Mouse (Mus musculus) granulocyte monocyte progenitor cell, adult 5-6 weeks (primary cell): Measurements from ENCODE around the gene Gak. TPM values are rescaled to one million over a fixed set of nuclear protein-coding genes. Genes with fewer than 3 reads are reported as not detected.

Experiments
- ATAC-seq: replicated peaks from 2 replicates; pipeline ENCODE4 v1.8.0; 2016; ENCODE audit warnings: mild to moderate bottlenecking, moderate TSS enrichment, inconsistent platforms; ENCODE audit not compliant: poor library complexity, severe bottlenecking
- total RNA-seq, 2 experiments: library from RNA; stranded (forward) in 1 of 2; stranded (reverse) in 1 of 2; fragments of 200-712, 200-1000 nt in 1 of 2; fragments of >200 nt in 1 of 2; fragmentation: Nextera tagmentation in 1 of 2; gene quantifications; 2 replicates each; pipeline ENCODE4 v1.2.3; 2014 to 2017

Gak gene
- total RNA-seq, 2 experiments from 2014 or later: 78.7 to 111 TPM

GRCm38 (mm10) chr5:108520153-108520552 is 109.4 kb downstream of the Gak start:
- peak; percentile 72 for ATAC-seq

Other genes starting within 250 kb of the Gak start
- gene Pde6b, start 241.4 kb downstream of the Gak start, total RNA-seq (2014; fragmentation: Nextera tagmentation): not detected in 2 replicates
- gene Pde6b, start 241.4 kb downstream of the Gak start, total RNA-seq (2017): not detected in 2 replicates
- gene Atp5k, start 195.3 kb downstream of the Gak start, total RNA-seq (2014; fragmentation: Nextera tagmentation): 336 and 382 TPM in 2 replicates
- gene Atp5k, start 195.3 kb downstream of the Gak start, total RNA-seq (2017): 162 and 258 TPM in 2 replicates
- 1.1 and 3.2 TPM in 2 replicates for gene Mfsd7a, start 180.9 kb downstream of the Gak start, total RNA-seq (2014; fragmentation: Nextera tagmentation)
- gene Mfsd7a, start 180.9 kb downstream of the Gak start, total RNA-seq (2017): 0.95 and 2.0 TPM in 2 replicates
- gene Pcgf3, start 168.5 kb downstream of the Gak start, total RNA-seq (2014; fragmentation: Nextera tagmentation): 16.7 and 19.0 TPM in 2 replicates
- 9.5 and 9.9 TPM in 2 replicates for gene Pcgf3, start 168.5 kb downstream of the Gak start, total RNA-seq (2017)
- not detected in 2 replicates for gene Cplx1, start 79.7 kb downstream of the Gak start, total RNA-seq (2014; fragmentation: Nextera tagmentation)
- gene Cplx1, start 79.7 kb downstream of the Gak start, total RNA-seq (2017): not detected in 2 replicates
- 24.4 and 29.3 TPM in 2 replicates for gene Tmem175, start within 50 bp of the Gak start, total RNA-seq (2014; fragmentation: Nextera tagmentation)
- 11.0 and 17.6 TPM in 2 replicates for gene Tmem175, start within 50 bp of the Gak start, total RNA-seq (2017)
- 13.3 and 18.6 TPM in 2 replicates for gene Idua, start 30.6 kb upstream of the Gak start, total RNA-seq (2014; fragmentation: Nextera tagmentation)
- 5.9 and 6.4 TPM in 2 replicates for gene Idua, start 30.6 kb upstream of the Gak start, total RNA-seq (2017)
- 9.3 and 9.5 TPM in 2 replicates for gene Dgkq, start 39.9 kb upstream of the Gak start, total RNA-seq (2014; fragmentation: Nextera tagmentation)
- 8.3 and 9.1 TPM in 2 replicates for gene Dgkq, start 39.9 kb upstream of the Gak start, total RNA-seq (2017)
- gene Slc26a1, start 45.8 kb upstream of the Gak start, total RNA-seq (2014; fragmentation: Nextera tagmentation): not detected in 2 replicates
- 0.10 TPM in 1 of 2 replicates, not detected in the other for gene Slc26a1, start 45.8 kb upstream of the Gak start, total RNA-seq (2017)
- gene Fgfrl1, start 62.6 kb upstream of the Gak start, total RNA-seq (2014; fragmentation: Nextera tagmentation): 2.0 and 5.1 TPM in 2 replicates
- 0.86 and 1.5 TPM in 2 replicates for gene Fgfrl1, start 62.6 kb upstream of the Gak start, total RNA-seq (2017)
- not detected in 2 replicates for gene Rnf212, start 145.2 kb upstream of the Gak start, total RNA-seq (2014; fragmentation: Nextera tagmentation)
- not detected in 2 replicates for gene Rnf212, start 145.2 kb upstream of the Gak start, total RNA-seq (2017)
- gene Tmed11, start 165.6 kb upstream of the Gak start, total RNA-seq (2014; fragmentation: Nextera tagmentation): not detected in 2 replicates
- not detected in 2 replicates for gene Tmed11, start 165.6 kb upstream of the Gak start, total RNA-seq (2017)
- not detected in 2 replicates for gene Vmn2r8, start 179.1 kb upstream of the Gak start, total RNA-seq (2014; fragmentation: Nextera tagmentation)
- not detected in 2 replicates for gene Vmn2r8, start 179.1 kb upstream of the Gak start, total RNA-seq (2017)
- gene Vmn2r9, start 222.8 kb upstream of the Gak start, total RNA-seq (2014; fragmentation: Nextera tagmentation): not detected in 2 replicates
- not detected in 2 replicates for gene Vmn2r9, start 222.8 kb upstream of the Gak start, total RNA-seq (2017)